Mouse (Mus musculus) limb, embryonic 15.5 days (tissue): ENCODE measurements around the gene Uqcr10. TPM values are rescaled to one million over a fixed set of nuclear protein-coding genes. Genes with fewer than 3 reads are reported as not detected.

ENCODE experiments used
- ATAC-seq: fragments of 200-750 bp; cut with Nextera tagmentation; 2 replicates; pipeline ENCODE4 v1.8.0; 2017; ENCODE audit warnings: low read depth, moderate TSS enrichment; ENCODE audit not compliant: insufficient number of reproducible peaks, low FRiP score, low TSS enrichment
- H3K27ac ChIP-seq: fragments of 300-500 bp; sonication (generic); 2 replicates; pipeline ENCODE4 v1.5.1; 2015; ENCODE audit warnings: moderate library complexity, mild to moderate bottlenecking, inconsistent platforms
- H3K27me3 ChIP-seq: fragments of 300-500 bp; sonication (generic); 2 replicates; pipeline ENCODE4 v1.6.1; 2015; ENCODE audit warnings: inconsistent platforms
- H3K36me3 ChIP-seq: fragments of 300-500 bp; sonication (generic); 2 replicates; pipeline ENCODE4 v1.6.1; 2015; ENCODE audit warnings: inconsistent platforms
- H3K4me1 ChIP-seq: fragments of 300-500 bp; sonication (generic); 2 replicates; pipeline ENCODE4 v1.6.1; 2015; ENCODE audit warnings: inconsistent platforms
- H3K4me2 ChIP-seq: fragments of 300-500 bp; sonication (generic); 2 replicates; pipeline ENCODE4 v1.6.1; 2015; ENCODE audit warnings: mild to moderate bottlenecking, inconsistent platforms
- H3K4me3 ChIP-seq: fragments of 300-500 bp; sonication (generic); 2 replicates; pipeline ENCODE4 v1.5.1; 2015; ENCODE audit warnings: mild to moderate bottlenecking, inconsistent platforms
- H3K9ac ChIP-seq: fragments of 300-500 bp; sonication (generic); 2 replicates; pipeline ENCODE4 v1.6.1; 2015; ENCODE audit warnings: inconsistent platforms
- H3K9me3 ChIP-seq: fragments of 300-500 bp; sonication (generic); 2 replicates; pipeline ENCODE4 v1.6.1; 2016; ENCODE audit warnings: inconsistent platforms
- WGBS: fragments of 180-500 bp; shearing (Covaris S2); methylation state at CpG from one replicate; pipeline ENCODE4 v1.1.7; 2015; 5-methylcytosine and 5-hydroxymethylcytosine counted together
- polyA plus RNA-seq: library from polyadenylated mRNA; unstranded; fragments of >200 nt; fragmentation: Nextera tagmentation; extraction: Ambion mirVana; gene quantifications from 2 replicates; pipeline ENCODE4 v1.2.1, GENCODE M21; 2015

Gene Uqcr10
- polyA plus RNA-seq: 636 and 690 TPM in 2 replicates

GRCm38 (mm10) chr11:4704072-4704964 lies at the start of gene Uqcr10, which contains the start of gene Zmat5:
Gene Uqcr10, minus strand, starts transcription at chr11:4704342.
Gene Zmat5, plus strand, starts transcription at chr11:4704678.
- Histone ChIP-seq H3K36me3 (peaks cover 19% of the 10 kb centered on the region), H3K4me3 (peak within 1 kb of the TSS; percentile 88), H3K4me2 (peak within 1 kb of the TSS; percentile 67), H3K9ac (peak within 1 kb of the TSS; percentile 94), H3K4me1 (peaks cover 14% of the 10 kb centered on the region), H3K9me3 (no peaks in the 10 kb centered on the region), H3K27ac (peak within 1 kb of the TSS; percentile 82), H3K27me3 (no peaks in the 10 kb centered on the region)
- peak; percentile 95 for ATAC-seq
- under 1% methylated on average over 47 of the region's 47 CpGs for WGBS

GRCm38 (mm10) chr11:4752836-4753235 lies 48.7 kb upstream of the Uqcr10 start:
- Histone ChIP-seq H3K4me2 (no peak overlapping the region), H3K27ac (no peak overlapping the region), H3K9ac (no peak overlapping the region), H3K4me1 (no peaks in the 10 kb centered on the region), H3K27me3 (peaks cover 40% of the 10 kb centered on the region), H3K36me3 (no peaks in the 10 kb centered on the region), H3K9me3 (no peaks in the 10 kb centered on the region), H3K4me3 (no peak overlapping the region)
- 26% methylated on average over 10 of the region's 10 CpGs for WGBS
- ATAC-seq: no peak

- no peaks in the 10 kb centered on the region for H3K36me3 ChIP-seq
- H3K27ac ChIP-seq: no peak overlapping the region
- H3K4me3 ChIP-seq: no peak overlapping the region
- no peaks in the 10 kb centered on the region for H3K9me3 ChIP-seq
- 5% methylated on average over 9 of the region's 9 CpGs for WGBS
- ATAC-seq: no peak
- H3K4me1 ChIP-seq: peaks cover 19% of the 10 kb centered on the region
- peaks cover 66% of the 10 kb centered on the region for H3K27me3 ChIP-seq
- no peak overlapping the region for H3K9ac ChIP-seq
- H3K4me2 ChIP-seq: no peak overlapping the region
Observed at GRCm38 (mm10) chr11:4750263-4750662, 46.1 kb upstream of the Uqcr10 start.

GRCm38 (mm10) chr11:4747285-4747684 lies 43.1 kb upstream of the Uqcr10 start:
- Histone ChIP-seq H3K4me3 (peak overlapping the region; percentile 47), H3K9me3 (no peaks in the 10 kb centered on the region), H3K36me3 (no peaks in the 10 kb centered on the region), H3K27ac (no peak overlapping the region), H3K4me2 (peak overlapping the region; percentile 96), H3K4me1 (peaks cover 19% of the 10 kb centered on the region), H3K27me3 (peaks cover 94% of the 10 kb centered on the region), H3K9ac (no peak overlapping the region)
- no peak for ATAC-seq
- 1% methylated on average over 12 of the region's 12 CpGs for WGBS

GRCm38 (mm10) chr11:4746733-4747132 lies 42.6 kb upstream of the Uqcr10 start, which contains the start of gene Cabp7:
Gene Cabp7, minus strand, starts transcription at chr11:4746778.
- no peak within 1 kb of the TSS for H3K27ac ChIP-seq
- ATAC-seq: no peak
- H3K4me3 ChIP-seq: peak within 1 kb of the TSS; percentile 47
- no peak within 1 kb of the TSS for H3K9ac ChIP-seq
- H3K9me3 ChIP-seq: no peaks in the 10 kb centered on the region
- H3K36me3 ChIP-seq: no peaks in the 10 kb centered on the region
- WGBS: 0% methylated on average over 19 of the region's 73 CpGs
- H3K4me1 ChIP-seq: peaks cover 19% of the 10 kb centered on the region
- peaks cover 95% of the 10 kb centered on the region for H3K27me3 ChIP-seq
- peak within 1 kb of the TSS; percentile 96 for H3K4me2 ChIP-seq

- under 1% methylated on average over 36 of the region's 39 CpGs for WGBS
- H3K9ac ChIP-seq: no peak overlapping the region
- peaks cover 99% of the 10 kb centered on the region for H3K27me3 ChIP-seq
Observed at GRCm38 (mm10) chr11:4745969-4746368, 41.8 kb upstream of the Uqcr10 start.

GRCm38 (mm10) chr11:4744691-4745090 lies 40.5 kb upstream of the Uqcr10 start:
- H3K9me3 ChIP-seq: no peaks in the 10 kb centered on the region
- H3K4me1 ChIP-seq: peaks cover 19% of the 10 kb centered on the region
- H3K36me3 ChIP-seq: no peaks in the 10 kb centered on the region
- ATAC-seq: no peak
- no peak overlapping the region for H3K4me3 ChIP-seq
- H3K4me2 ChIP-seq: no peak overlapping the region
- H3K9ac ChIP-seq: no peak overlapping the region
- no peak overlapping the region for H3K27ac ChIP-seq
- H3K27me3 ChIP-seq: peaks cover 90% of the 10 kb centered on the region
- 59% methylated on average over 6 of the region's 6 CpGs for WGBS

More at GRCm38 (mm10) chr11:4745969-4746368, 41.8 kb upstream of the Uqcr10 start:
- peak overlapping the region; percentile 96 for H3K4me2 ChIP-seq
- peaks cover 19% of the 10 kb centered on the region for H3K4me1 ChIP-seq
- H3K27ac ChIP-seq: no peak overlapping the region
- no peaks in the 10 kb centered on the region for H3K36me3 ChIP-seq
- H3K4me3 ChIP-seq: peak overlapping the region; percentile 47
- ATAC-seq: no peak
- H3K9me3 ChIP-seq: no peaks in the 10 kb centered on the region

- H3K9me3 ChIP-seq: no peaks in the 10 kb centered on the region
- no peak for ATAC-seq
- H3K4me3 ChIP-seq: no peak overlapping the region
- WGBS: 53% methylated on average over 5 of the region's 5 CpGs
- H3K27me3 ChIP-seq: peaks cover 51% of the 10 kb centered on the region
- no peak overlapping the region for H3K27ac ChIP-seq
- H3K4me1 ChIP-seq: peaks cover 3% of the 10 kb centered on the region
- H3K36me3 ChIP-seq: peaks cover 6% of the 10 kb centered on the region; the same call in 1 of the 2 replicates
- no peak overlapping the region for H3K4me2 ChIP-seq
- no peak overlapping the region for H3K9ac ChIP-seq
Observed at GRCm38 (mm10) chr11:4740785-4741184, 36.6 kb upstream of the Uqcr10 start.

GRCm38 (mm10) chr11:4738719-4739118 lies 34.6 kb upstream of the Uqcr10 start:
- no peak overlapping the region for H3K27ac ChIP-seq
- ATAC-seq: no peak
- H3K36me3 ChIP-seq: peaks cover 6% of the 10 kb centered on the region; the same call in 1 of the 2 replicates
- H3K4me1 ChIP-seq: no peaks in the 10 kb centered on the region
- H3K27me3 ChIP-seq: peaks cover 30% of the 10 kb centered on the region
- H3K4me3 ChIP-seq: no peak overlapping the region
- WGBS: 93% methylated on average over 16 of the region's 16 CpGs
- H3K9ac ChIP-seq: no peak overlapping the region
- H3K9me3 ChIP-seq: no peaks in the 10 kb centered on the region
- H3K4me2 ChIP-seq: no peak overlapping the region

GRCm38 (mm10) chr11:4737682-4738081 lies 33.5 kb upstream of the Uqcr10 start:
- Histone ChIP-seq H3K9ac (no peak overlapping the region), H3K4me1 (no peaks in the 10 kb centered on the region), H3K27me3 (peaks cover 20% of the 10 kb centered on the region), H3K9me3 (no peaks in the 10 kb centered on the region), H3K4me3 (no peak overlapping the region), H3K27ac (no peak overlapping the region), H3K36me3 (peaks cover 12% of the 10 kb centered on the region), H3K4me2 (no peak overlapping the region)
- WGBS: 77% methylated on average over 10 of the region's 10 CpGs
- no peak for ATAC-seq

GRCm38 (mm10) chr11:4736355-4736754 lies 32.2 kb upstream of the Uqcr10 start:
- H3K9ac ChIP-seq: no peak overlapping the region
- ATAC-seq: no peak
- no peaks in the 10 kb centered on the region for H3K9me3 ChIP-seq
- H3K4me3 ChIP-seq: no peak overlapping the region
- no peak overlapping the region for H3K27ac ChIP-seq
- no peaks in the 10 kb centered on the region for H3K4me1 ChIP-seq
- H3K27me3 ChIP-seq: peaks cover 7% of the 10 kb centered on the region
- H3K4me2 ChIP-seq: no peak overlapping the region
- peaks cover 17% of the 10 kb centered on the region for H3K36me3 ChIP-seq
- 56% methylated on average over 6 of the region's 6 CpGs for WGBS

- no peak for ATAC-seq
- Histone ChIP-seq H3K4me3 (no peak overlapping the region), H3K27me3 (no peaks in the 10 kb centered on the region), H3K4me1 (peaks cover 7% of the 10 kb centered on the region), H3K9me3 (no peaks in the 10 kb centered on the region), H3K36me3 (peaks cover 17% of the 10 kb centered on the region), H3K9ac (no peak overlapping the region), H3K4me2 (no peak overlapping the region), H3K27ac (no peak overlapping the region)
- 43% methylated on average over 12 of the region's 12 CpGs for WGBS
Observed at GRCm38 (mm10) chr11:4734179-4734578, 30.0 kb upstream of the Uqcr10 start.
